Mouse (Mus musculus): ENCODE results near the gene Acad10. TPM values are rescaled to one million over a fixed set of nuclear protein-coding genes. Genes with fewer than 3 reads are reported as not detected.
"Not testable (repeated sequence)": the region's sequence is repeated elsewhere in the genome, so short reads cannot be mapped to it uniquely, and the experiment has no call there.

The Acad10 gene
- polyA plus RNA-seq (2012; ENCODE audit: insufficient read depth, insufficient read length, missing spikeins), result 23.2 and 30.2 TPM in 2 replicates

DNA sequence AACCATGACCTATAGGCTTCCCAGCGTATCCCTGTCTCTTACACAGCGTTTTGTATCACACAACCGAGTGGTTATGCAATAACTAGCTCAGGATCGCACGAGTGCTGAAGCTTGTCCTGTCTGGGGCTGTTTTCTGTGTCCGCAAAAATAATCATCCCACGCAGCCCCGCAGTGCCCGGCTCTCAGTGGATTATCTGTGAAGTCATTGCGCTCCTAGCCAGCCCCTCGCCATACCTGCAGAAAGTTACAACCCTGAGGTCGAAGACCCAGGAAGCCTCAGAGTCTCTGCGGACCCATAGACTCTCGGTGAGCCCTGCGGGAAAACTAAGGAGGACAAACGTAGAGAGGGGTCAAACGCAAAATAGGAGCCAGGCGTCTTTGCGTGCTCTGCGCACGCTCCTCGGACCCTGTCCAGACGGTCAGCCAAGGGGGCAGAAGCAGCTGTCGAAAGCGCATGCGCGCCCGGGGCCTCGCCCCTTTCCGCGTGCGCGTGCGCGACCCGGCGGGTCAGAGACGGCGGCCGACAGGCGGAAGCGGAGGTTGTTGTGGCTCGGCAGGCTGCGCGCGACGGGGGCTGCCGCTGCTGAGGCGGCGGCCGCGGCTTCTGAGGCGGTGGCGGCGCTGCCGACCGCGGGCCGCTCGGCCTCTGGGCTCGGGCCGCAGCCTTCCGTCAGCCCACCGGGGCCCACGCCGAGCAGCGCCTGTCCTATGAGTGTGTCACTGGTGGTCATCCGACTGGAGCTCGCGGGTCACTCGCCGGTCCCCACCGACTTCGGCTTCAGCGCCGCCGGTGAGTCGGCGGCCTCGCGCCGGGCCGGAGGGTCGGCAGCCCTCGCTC, at the start of gene Acad10, which contains the start of gene Brap:
Gene Acad10 (minus strand): TSS at position 456 of the 838 bp plus-strand sequence.
Gene Brap (plus strand): TSS at position 505 of the 838 bp plus-strand sequence.
- peak within 1 kb of the TSS; percentile 90 for H3K4me3 ChIP-seq (ENCODE audit: insufficient read depth, low read depth, low read length)
- H3K27ac ChIP-seq (replicated peaks; ENCODE audit: low read depth, low read length), result peak within 1 kb of the TSS; percentile 84
- H3K4me1 ChIP-seq (ENCODE audit: control insufficient read depth, insufficient read depth, insufficient read length, low read length), result peaks cover 11% of the 10 kb centered on the region; the same call in 1 of the 2 replicates

- peak overlapping the region; percentile 39 for H3K4me3 ChIP-seq (ENCODE audit: insufficient read depth, low read depth, low read length)
- H3K4me1 ChIP-seq (ENCODE audit: control insufficient read depth, insufficient read depth, insufficient read length, low read length), result peaks cover 5% of the 10 kb centered on the region; the same call in 1 of the 2 replicates
- no peak overlapping the region for H3K27ac ChIP-seq (replicated peaks; ENCODE audit: low read depth, low read length)
Observed at GRCm38 (mm10) chr5:121704512-121705248, 44.4 kb upstream of the Acad10 start.

- Histone ChIP-seq H3K4me1 (ENCODE audit: control insufficient read depth, insufficient read depth, insufficient read length, low read length) (peaks cover 5% of the 10 kb centered on the region; the same call in 1 of the 2 replicates), H3K27ac (replicated peaks; ENCODE audit: low read depth, low read length) (no peak overlapping the region)
Observed at GRCm38 (mm10) chr5:121703341-121703740, 43.0 kb upstream of the Acad10 start.

GRCm38 (mm10) chr5:121701111-121701769, 40.9 kb upstream of the Acad10 start:
- H3K4me1 ChIP-seq (ENCODE audit: control insufficient read depth, insufficient read depth, insufficient read length, low read length), result peaks cover 5% of the 10 kb centered on the region; the same call in 1 of the 2 replicates
- H3K4me3 ChIP-seq (ENCODE audit: insufficient read depth, low read depth, low read length), result no peak overlapping the region
- peak overlapping the region; percentile 58 for H3K27ac ChIP-seq (replicated peaks; ENCODE audit: low read depth, low read length)

More at GRCm38 (mm10) chr5:121703341-121703740, 43.0 kb upstream of the Acad10 start:
- no peak overlapping the region for H3K4me3 ChIP-seq (ENCODE audit: insufficient read depth, low read depth, low read length)

- Histone ChIP-seq H3K27ac (replicated peaks; ENCODE audit: low read depth, low read length) (peak overlapping the region; percentile 64), H3K4me3 (ENCODE audit: insufficient read depth, low read depth, low read length) (no peak overlapping the region), H3K4me1 (ENCODE audit: control insufficient read depth, insufficient read depth, insufficient read length, low read length) (peaks cover 5% of the 10 kb centered on the region; the same call in 1 of the 2 replicates)
Observed at GRCm38 (mm10) chr5:121700496-121700895, 40.2 kb upstream of the Acad10 start.

DNA sequence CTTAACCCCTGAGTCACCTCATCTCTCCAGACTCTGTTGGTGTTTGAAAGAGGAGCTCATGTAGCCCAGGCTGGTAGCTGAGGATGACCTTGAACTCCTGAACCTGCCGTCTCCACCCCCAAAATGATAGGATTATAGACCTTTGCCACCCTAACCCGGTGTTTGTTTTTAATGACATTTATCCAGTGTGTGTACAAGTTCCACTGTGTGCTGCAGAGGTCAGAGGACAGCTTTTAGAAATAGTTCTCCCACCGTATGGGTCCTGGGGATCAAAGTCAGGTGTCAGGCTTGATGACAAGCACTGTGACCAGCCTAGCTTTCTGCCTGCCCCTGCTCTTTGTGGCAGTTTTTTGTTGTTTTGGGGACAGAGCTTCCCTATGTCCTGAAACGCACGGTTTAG, 39.6 kb upstream of the Acad10 start:
- Histone ChIP-seq H3K4me1 (ENCODE audit: control insufficient read depth, insufficient read depth, insufficient read length, low read length) (peaks cover 5% of the 10 kb centered on the region; the same call in 1 of the 2 replicates), H3K4me3 (ENCODE audit: insufficient read depth, low read depth, low read length) (no peak overlapping the region), H3K27ac (replicated peaks; ENCODE audit: low read depth, low read length) (peak overlapping the region; percentile 21; the same call in 1 of the 2 replicates)

DNA sequence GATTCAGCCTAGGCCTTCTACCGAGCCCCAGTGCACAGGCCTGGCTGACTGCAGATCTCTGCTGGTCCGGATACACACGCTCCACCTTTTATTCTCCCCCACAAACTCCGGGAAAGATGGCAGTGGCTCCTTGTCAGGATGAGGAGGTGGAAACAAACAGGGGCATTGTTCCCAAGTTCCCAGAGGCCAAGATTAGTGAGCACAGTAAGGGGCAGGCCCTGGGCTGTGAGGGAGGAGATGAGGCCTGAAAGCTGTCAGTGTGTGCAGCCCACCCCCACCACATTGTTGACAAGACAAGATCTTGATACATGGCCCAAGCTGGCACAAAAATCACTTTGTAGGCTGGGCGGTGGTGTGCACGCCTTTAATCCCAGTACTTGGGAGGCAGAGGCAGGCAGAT, 36.4 kb upstream of the Acad10 start:
- H3K4me1 ChIP-seq (ENCODE audit: control insufficient read depth, insufficient read depth, insufficient read length, low read length), result peaks cover 3% of the 10 kb centered on the region; the same call in 1 of the 2 replicates
- H3K4me3 ChIP-seq (ENCODE audit: insufficient read depth, low read depth, low read length), result no peak overlapping the region
- no peak overlapping the region for H3K27ac ChIP-seq (replicated peaks; ENCODE audit: low read depth, low read length)

DNA sequence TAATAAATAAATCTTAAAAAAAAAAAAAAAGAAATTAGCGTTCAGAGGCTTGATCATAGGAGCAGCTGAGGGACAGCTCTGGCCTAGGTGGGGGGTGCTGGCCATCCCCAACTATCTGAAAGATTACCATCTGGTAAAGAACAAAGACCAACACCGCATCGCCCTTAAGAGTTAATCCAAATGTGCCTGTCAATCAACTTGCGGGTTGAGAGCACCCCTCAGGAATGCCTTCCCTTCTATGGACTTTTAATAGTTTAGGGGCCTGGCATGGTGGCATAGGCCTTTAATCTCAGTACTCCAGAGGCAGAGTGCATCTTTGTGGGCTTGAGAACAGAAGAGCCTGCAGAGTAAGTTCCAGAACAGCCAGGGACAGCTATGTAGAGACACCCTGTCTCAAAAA, 32.6 kb upstream of the Acad10 start:
- Histone ChIP-seq H3K27ac (replicated peaks; ENCODE audit: low read depth, low read length) (no peak overlapping the region), H3K4me3 (ENCODE audit: insufficient read depth, low read depth, low read length) (no peak overlapping the region), H3K4me1 (ENCODE audit: control insufficient read depth, insufficient read depth, insufficient read length, low read length) (peaks cover 10% of the 10 kb centered on the region)

- H3K27ac ChIP-seq (replicated peaks; ENCODE audit: low read depth, low read length); H3K4me3 ChIP-seq (ENCODE audit: insufficient read depth, low read depth, low read length): not testable (repeated sequence)
- H3K4me1 ChIP-seq (ENCODE audit: control insufficient read depth, insufficient read depth, insufficient read length, low read length), result peaks cover 10% of the 10 kb centered on the region
Observed at GRCm38 (mm10) chr5:121691436-121691835, 31.1 kb upstream of the Acad10 start.

- Histone ChIP-seq H3K27ac (replicated peaks; ENCODE audit: low read depth, low read length) (peak overlapping the region; percentile 61), H3K4me3 (ENCODE audit: insufficient read depth, low read depth, low read length) (no peak overlapping the region), H3K4me1 (ENCODE audit: control insufficient read depth, insufficient read depth, insufficient read length, low read length) (peaks cover 10% of the 10 kb centered on the region)
Observed at GRCm38 (mm10) chr5:121690482-121691211, 30.3 kb upstream of the Acad10 start.

DNA sequence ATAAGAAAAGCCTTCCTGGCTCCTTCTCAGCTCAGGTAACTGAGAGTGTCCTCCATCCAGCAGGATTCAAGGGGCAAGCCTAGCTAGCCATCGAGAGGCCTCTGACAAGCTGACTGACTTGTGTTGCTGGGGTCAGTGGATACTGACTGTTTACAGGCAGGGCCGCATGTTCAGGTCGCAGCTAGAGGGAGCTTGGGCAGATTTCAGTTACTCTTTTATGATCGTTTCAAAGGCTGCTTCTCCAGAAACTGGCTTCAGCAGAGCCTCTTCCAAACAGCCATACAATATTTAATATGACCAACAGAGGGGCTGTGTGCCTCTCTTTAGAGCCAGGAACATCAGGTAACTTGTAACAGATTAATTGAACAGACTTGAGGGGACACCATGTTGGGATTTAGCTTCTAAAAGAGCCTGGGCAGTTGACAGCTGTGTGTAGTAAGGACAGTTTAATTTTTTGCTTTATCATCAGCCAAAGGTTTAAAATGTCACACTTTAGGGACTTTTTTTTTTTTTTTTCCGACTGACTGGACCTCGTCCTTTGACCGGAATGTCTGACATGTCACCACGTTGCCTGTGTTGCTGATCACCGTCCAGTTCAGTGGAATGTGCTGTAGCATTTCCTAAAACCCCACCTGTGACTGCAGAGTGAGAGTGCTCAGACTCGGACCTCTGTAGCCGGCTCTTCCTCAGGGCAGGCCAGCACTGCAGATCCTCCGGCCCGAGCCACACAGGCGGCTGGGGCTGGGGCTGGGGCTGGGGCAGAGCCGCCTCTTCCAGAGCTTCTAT, 26.0 kb upstream of the Acad10 start:
- Histone ChIP-seq H3K27ac (replicated peaks; ENCODE audit: low read depth, low read length) (peak overlapping the region; percentile 7; the same call in 1 of the 2 replicates), H3K4me3 (ENCODE audit: insufficient read depth, low read depth, low read length) (no peak overlapping the region)

GRCm38 (mm10) chr5:121685495-121685894, 25.2 kb upstream of the Acad10 start:
- H3K4me3 ChIP-seq (ENCODE audit: insufficient read depth, low read depth, low read length), result no peak overlapping the region
- peaks cover 11% of the 10 kb centered on the region for H3K4me1 ChIP-seq (ENCODE audit: control insufficient read depth, insufficient read depth, insufficient read length, low read length)
- H3K27ac ChIP-seq (replicated peaks; ENCODE audit: low read depth, low read length), result no peak overlapping the region

More for the DNA sequence above, 26.0 kb upstream of the Acad10 start:
- peaks cover 13% of the 10 kb centered on the region for H3K4me1 ChIP-seq (ENCODE audit: control insufficient read depth, insufficient read depth, insufficient read length, low read length)

GRCm38 (mm10) chr5:121682250-121682649, 21.9 kb upstream of the Acad10 start:
- Histone ChIP-seq H3K4me1 (ENCODE audit: control insufficient read depth, insufficient read depth, insufficient read length, low read length) (0 out of 2 replicates have a peak, but pooled peaks cover 2% of the 10 kb centered on the region), H3K4me3 (ENCODE audit: insufficient read depth, low read depth, low read length) (no peak overlapping the region), H3K27ac (replicated peaks; ENCODE audit: low read depth, low read length) (peak overlapping the region; percentile 85)

Measured in brown adipose tissue, adult 24 weeks (tissue).